Mouse (Mus musculus): ENCODE measurements at regions not wholly inside any gene's neighbourhood (a gene's known extent, or its start where the extent isn't known, plus 50 kb on each side); places are given as distances from the start of the nearest gene placed in this dataset.

GRCm38 (mm10) chr13:42358588-42358987, 57.3 kb downstream of the Edn1 start:
- no peak for DNase-seq (ENCODE audit: low spot score)

- DNase-seq (ENCODE audit: low spot score), result no peak
Measured at GRCm38 (mm10) chr13:42367655-42368554, 66.6 kb downstream of the Edn1 start.

GRCm38 (mm10) chr13:42369826-42370225, 68.5 kb downstream of the Edn1 start:
- DNase-seq (ENCODE audit: low spot score), result no peak

DNA sequence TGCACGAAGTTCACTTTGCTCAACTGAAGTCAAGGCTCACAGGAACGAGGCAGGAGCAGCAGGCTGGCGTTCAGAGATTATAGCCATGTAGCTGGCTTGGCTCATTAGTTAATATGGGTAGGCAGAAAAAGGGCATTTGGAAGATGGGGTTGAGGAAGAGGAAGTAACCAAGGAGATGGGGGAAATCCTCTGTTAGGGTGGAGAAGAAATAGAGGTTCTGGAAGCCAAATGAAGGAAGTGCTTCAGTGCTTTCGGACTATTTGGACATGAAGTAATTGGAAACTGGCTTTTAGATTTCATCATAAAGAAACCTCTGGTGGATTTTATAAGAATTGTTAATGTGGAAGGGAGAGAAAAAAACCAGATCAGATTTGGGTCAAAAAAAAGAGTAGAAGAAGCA, 70.9 kb downstream of the Edn1 start:
- DNase-seq (ENCODE audit: low spot score), result no peak

DNA sequence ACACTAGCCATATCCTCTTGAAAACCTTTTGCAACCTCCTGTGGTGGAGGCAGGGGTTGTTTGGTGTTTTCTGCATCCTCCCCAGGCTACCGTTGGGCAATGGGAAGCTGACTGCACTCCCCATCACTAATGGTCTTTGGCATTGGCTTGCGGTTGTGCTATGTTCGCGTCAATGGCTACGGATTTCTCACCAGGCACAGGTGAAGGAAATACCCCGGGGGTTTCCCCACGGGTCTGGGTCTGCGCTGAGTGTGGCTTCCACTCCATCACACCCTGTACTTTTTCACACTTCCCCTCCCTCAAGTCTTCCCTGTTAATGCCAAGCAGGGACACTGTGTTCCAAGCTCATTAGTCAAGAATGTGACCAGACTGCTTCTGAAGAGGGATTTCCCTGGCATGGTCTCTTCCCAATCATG, 72.9 kb downstream of the Edn1 start:
- DNase-seq (ENCODE audit: low spot score), result no peak

- no peak for DNase-seq (ENCODE audit: low spot score)
Measured at GRCm38 (mm10) chr13:42379675-42380074, 78.4 kb downstream of the Edn1 start.

DNA sequence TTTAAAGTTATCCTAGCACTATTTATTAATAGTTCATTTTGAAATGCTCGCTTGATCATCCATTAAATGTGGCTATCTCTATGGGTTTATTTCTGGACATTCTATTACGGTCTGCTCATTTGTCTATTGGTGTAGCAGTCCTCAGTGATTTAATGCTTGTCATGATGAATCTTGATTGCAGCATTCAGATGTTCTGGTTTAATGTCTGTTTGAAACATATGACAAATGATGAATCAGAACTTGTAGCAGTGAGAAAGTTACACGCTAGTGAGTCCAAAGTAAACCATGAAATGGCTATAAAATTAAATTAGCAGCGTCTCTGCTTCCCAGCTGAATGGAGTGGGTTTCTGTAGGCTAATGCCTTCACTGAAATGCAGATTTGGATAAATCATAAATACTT, 81.8 kb downstream of the Edn1 start:
- DNase-seq (ENCODE audit: low spot score), result no peak

DNA sequence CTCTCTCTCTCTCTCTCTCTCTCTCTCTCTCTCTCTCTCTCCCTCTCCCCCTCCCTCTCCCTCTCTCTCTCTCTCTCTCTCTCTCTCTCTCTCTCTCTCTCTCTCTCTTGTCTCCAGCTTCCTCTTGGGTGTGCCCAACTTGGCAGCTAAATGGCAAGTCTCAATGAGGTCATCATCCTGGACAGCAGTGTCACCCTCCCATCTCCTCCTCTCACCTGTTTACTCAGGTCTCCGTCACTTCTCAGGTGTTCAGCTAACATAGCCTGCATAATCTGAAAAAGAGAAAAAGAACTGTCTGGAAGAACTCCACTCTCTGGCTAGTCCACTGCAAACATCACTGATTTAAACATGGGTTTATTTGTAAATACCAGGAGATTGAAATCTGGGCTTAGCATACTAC, 89.1 kb downstream of the Edn1 start:
- no peak for DNase-seq (ENCODE audit: low spot score)

GRCm38 (mm10) chr13:42391330-42392005, 90.2 kb downstream of the Edn1 start:
- no peak for DNase-seq (ENCODE audit: low spot score)

DNA sequence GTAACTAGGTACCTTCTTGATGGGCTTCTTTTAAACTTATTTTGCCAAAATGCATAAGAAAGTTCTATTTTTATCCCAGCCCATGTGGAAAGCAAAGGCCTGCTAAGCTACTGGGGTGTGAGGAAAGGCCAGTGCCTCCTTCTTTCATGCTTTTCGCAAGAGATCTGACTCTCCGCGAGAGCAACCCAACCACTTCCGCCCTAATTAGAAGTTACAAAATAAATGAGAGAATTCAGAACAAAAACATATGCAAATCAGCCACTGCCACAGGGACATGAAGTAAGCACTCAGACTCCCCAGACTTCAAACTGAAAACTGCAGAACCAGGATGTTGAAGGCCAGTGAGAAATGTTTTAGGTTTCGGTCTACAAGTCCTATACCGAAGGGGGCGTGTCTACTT, 91.4 kb downstream of the Edn1 start:
- no peak for DNase-seq (ENCODE audit: low spot score)

GRCm38 (mm10) chr13:42394572-42394971, 93.3 kb downstream of the Edn1 start:
- DNase-seq (ENCODE audit: low spot score), result no peak

GRCm38 (mm10) chr13:42401513-42401912, 100.2 kb downstream of the Edn1 start:
- DNase-seq (ENCODE audit: low spot score), result no peak

- peak; percentile 41 for DNase-seq (ENCODE audit: low spot score)
Measured at GRCm38 (mm10) chr13:42403231-42404020, 102.2 kb downstream of the Edn1 start.

- no peak for DNase-seq (ENCODE audit: low spot score)
Measured at GRCm38 (mm10) chr13:42412652-42413282, 111.5 kb downstream of the Edn1 start.

DNA sequence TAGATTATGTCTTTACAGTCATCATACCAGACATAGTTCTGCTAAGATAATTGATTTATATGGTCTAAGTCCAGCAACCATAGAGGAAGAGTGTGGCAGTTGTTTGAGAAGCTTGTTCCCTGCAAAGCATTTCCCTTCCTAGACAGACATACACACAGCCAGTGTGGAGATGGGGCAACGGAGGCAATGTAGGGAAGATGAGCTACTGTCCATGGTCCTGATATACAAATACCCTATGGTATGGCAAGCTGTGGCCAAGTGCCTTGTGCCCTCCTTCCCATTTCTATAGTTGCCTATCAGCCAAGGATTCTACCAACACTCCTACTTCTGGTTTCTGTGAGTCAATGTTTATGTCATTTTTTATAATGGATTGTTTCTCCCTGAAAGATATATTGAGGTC, 145.6 kb downstream of the Edn1 start:
- DNase-seq (ENCODE audit: low spot score), result no peak

GRCm38 (mm10) chr13:42453665-42454064, 152.4 kb downstream of the Edn1 start:
- DNase-seq (ENCODE audit: low spot score), result no peak

- DNase-seq (ENCODE audit: low spot score), result no peak
Measured at GRCm38 (mm10) chr13:42459892-42460291, 158.6 kb downstream of the Edn1 start.

DNA sequence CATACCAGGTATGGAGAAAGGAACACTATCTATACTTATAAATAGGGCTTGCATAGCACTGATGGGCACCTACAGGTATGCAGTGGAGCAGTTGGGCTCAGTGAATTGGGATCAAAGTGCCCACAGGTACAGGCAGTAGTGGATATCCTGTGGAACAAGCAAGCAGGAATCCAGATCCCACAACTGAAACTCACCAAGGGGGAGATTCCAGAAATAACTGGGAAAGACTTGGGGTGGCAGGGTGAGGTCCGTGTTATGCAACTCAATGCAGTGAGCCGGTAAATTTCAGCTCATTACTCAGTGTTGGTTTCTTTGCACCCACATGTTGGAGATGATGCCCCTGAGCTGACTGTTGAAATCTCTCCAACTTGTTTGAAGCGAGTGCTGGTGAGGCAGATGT, 177.5 kb downstream of the Edn1 start:
- no peak for DNase-seq (ENCODE audit: low spot score)

DNA sequence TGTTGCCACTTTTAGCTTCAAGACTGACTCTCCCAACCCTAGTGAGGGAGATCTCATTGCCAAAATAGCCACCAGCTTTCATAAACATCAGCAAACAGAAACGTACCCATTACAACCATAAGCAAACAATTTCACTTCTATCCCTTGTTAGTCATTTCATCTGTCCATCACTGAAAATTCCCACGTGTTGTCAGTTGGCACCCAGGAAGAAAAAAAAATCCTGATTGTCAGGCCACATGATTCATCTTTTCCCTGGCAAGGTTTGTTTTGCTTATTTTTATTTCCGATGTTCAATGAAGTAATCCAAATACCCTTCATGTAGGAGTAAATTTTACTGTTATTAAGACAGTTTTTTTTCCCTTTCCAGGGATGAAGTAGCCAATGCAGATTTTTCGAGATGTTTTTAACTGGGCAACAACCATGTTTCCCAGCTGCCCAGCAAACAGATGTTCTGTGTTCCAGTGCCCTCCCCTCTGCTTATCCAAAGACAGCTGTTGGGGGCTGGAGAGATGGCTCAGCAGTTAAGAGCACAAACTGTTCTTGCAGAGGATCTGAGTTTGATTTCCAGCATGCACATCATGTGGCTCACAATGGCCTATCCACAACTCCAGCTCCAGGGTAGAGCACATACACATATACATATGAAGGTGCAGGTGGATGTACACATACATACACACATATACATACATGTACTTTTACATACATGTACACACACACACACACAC, 189.3 kb upstream of the Phactr1 start:
- DNase-seq (ENCODE audit: low spot score), result no peak

- no peak for DNase-seq (ENCODE audit: low spot score)
Measured at GRCm38 (mm10) chr13:42494371-42494770, 186.1 kb upstream of the Phactr1 start.

DNA sequence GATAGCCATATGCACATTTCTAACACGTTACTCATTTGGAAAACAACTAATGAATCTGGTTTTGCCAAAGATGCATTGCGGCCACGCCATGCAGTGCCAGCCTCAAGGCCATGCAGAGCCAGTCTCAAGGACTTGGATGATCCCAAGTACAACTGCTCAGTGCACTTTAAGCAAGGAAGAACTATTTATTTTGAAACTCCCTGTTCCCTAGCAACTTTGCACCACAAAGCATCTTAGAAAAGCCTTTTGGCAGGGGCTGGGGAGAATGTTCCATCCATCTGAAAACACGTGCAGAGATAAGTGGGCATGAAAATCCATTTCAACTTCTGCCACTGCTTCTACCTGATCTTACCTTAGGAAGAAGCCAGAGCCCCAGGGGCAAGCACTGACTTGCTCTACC, 182.1 kb upstream of the Phactr1 start:
- no peak for DNase-seq (ENCODE audit: low spot score)
